In genomic region chr2:50105992-50106391, GRCm38 (mm10) we compare ENCODE assay signal across 24 mouse cellular contexts.
"Had no signal": no experiment of that assay in that cellular context is flagged by ENCODE, and none has a peak within 500 bp of the region (broad histone marks: within the 10 kb centered on the region; RNA-seq: fewer than 3 reads in every experiment).

No protein-coding gene starts in this region.

- H3K4me1 ChIP-seq: liver, embryonic 12.5 days had no signal

- H3K36me3 ChIP-seq: heart, embryonic 13.5 days; heart, embryonic 15.5 days; hindbrain, embryonic 13.5 days; hindbrain, embryonic 15.5 days; kidney, embryonic 15.5 days; limb, embryonic 15.5 days; liver, embryonic 12.5 days had no signal

- DNase-seq: gastrocnemius, postnatal 14 days; gastrocnemius, postnatal 36 days; heart, adult 18-20 months; heart, postnatal 14 days; heart, postnatal 36 days; kidney, adult 11 months; kidney, adult 2 months; kidney, adult 9 months; kidney, postnatal 14 days; kidney, postnatal 36 days had no signal

- H3K4me2 ChIP-seq: heart, embryonic 11.5 days; heart, embryonic 13.5 days; heart, embryonic 15.5 days; hindbrain, embryonic 13.5 days; hindbrain, embryonic 15.5 days; kidney, embryonic 15.5 days; limb, embryonic 15.5 days; liver, embryonic 12.5 days had no signal

- H3K27me3 ChIP-seq: heart, embryonic 13.5 days; heart, embryonic 15.5 days; hindbrain, embryonic 13.5 days; hindbrain, embryonic 15.5 days; limb, embryonic 15.5 days; liver, embryonic 12.5 days had no signal

- H3K9me3 ChIP-seq: heart, embryonic 13.5 days; heart, embryonic 15.5 days; hindbrain, embryonic 13.5 days; hindbrain, embryonic 15.5 days; kidney, embryonic 15.5 days; limb, embryonic 15.5 days; liver, embryonic 12.5 days had no signal

- H3K9ac ChIP-seq: heart, embryonic 13.5 days; heart, embryonic 15.5 days; hindbrain, embryonic 13.5 days; hindbrain, embryonic 15.5 days; kidney, embryonic 15.5 days; limb, embryonic 15.5 days; liver, embryonic 12.5 days; liver, embryonic 14.5 days had no signal

- H3K4me3 ChIP-seq: heart, embryonic 13.5 days; heart, embryonic 15.5 days; hindbrain, embryonic 13.5 days; hindbrain, embryonic 15.5 days; kidney, embryonic 15.5 days; layer of hippocampus, adult 2 months; left cerebral cortex, adult 2 months; limb, embryonic 15.5 days; liver, embryonic 12.5 days had no signal

- ATAC-seq: hindbrain, postnatal 0 days; intestine, embryonic 16.5 days; liver, embryonic 12.5 days had no signal

- H3K27ac ChIP-seq: heart, embryonic 13.5 days; heart, embryonic 15.5 days; hindbrain, embryonic 13.5 days; hindbrain, embryonic 15.5 days; hindbrain, postnatal 0 days; kidney, embryonic 15.5 days; kidney, postnatal 0 days; layer of hippocampus, adult 2 months; left cerebral cortex, adult 2 months; limb, embryonic 15.5 days; liver, embryonic 12.5 days; liver, embryonic 14.5 days had no signal
